Mouse (Mus musculus): ENCODE measurements around the gene Eogt. TPM values are rescaled to one million over a fixed set of nuclear protein-coding genes. Genes with fewer than 3 reads are reported as not detected.
A peak's percentile ranks its signal among the peaks of the same experiment; 100 is the strongest.

The Eogt gene
- 10 to 100 TPM; 15.5 to 21.2 TPM for total RNA-seq (2021)

DNA sequence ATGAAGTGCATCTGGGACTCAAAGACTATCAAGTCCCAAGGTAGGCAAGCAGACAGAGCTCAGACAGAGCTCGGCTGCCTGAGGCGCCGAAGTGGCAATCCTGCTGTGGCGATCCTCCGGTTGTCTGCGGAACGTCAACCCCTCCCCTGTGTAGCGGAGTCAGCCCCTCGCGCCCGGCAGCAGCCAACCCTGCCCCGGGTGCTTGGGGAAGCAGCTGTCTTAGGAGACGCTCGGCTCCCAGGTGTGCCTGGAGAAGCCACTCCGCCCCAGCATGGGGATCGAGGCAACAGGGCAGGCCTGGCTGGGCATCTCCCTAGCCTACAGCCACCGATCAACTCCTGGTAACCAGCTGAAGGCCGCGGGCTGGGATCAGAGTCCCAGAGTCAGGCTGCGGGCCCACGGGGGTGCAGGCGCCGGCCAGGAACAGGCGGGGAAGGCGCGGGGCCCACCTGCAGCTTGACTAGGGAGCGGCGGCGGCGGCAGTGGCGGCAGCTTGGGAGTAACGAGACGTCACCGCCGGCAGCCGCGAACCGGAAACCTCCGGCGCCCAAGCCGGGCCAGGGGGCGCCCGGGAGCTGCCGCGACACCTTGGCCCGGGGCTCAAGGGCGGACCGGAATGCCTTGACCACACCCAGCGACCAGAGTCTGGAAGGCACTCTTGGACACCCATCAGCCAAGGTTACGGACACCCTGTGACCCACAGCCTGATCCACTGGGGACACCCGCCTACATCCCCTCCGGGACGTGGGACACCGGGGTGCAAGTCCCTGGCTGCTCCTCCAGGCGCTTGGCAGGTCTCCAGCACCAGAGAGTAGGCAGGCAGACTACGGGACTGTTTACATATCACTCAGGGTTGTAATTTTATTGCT, at the start of gene Eogt:
TSS of gene Eogt (minus strand) at position 800 of the 869 bp plus-strand sequence.
- DNase-seq: peak; percentile 82

DNA sequence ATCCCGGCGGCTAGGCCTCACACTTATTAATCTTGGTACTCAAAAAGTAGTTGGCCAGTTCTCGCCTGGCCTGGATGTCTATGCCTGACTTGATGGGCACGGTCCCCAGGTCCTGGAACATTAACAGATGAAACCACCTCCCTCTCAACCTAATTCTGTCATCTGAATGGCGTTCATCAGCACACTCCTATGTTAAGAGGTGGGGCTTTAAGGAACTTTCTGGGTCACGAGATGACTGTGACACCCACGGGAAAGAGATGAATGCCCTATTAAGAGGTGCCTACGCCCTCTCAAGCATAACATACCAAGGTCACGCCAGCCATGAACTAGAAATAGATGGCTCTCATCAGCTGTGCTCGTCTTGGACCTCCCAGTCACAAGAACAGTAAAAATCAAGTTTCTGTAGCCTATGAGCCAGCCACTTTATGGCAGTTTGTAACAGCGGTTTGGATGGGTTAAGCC, 30.4 kb upstream of the Eogt start:
- DNase-seq: peak; percentile 12

DNA sequence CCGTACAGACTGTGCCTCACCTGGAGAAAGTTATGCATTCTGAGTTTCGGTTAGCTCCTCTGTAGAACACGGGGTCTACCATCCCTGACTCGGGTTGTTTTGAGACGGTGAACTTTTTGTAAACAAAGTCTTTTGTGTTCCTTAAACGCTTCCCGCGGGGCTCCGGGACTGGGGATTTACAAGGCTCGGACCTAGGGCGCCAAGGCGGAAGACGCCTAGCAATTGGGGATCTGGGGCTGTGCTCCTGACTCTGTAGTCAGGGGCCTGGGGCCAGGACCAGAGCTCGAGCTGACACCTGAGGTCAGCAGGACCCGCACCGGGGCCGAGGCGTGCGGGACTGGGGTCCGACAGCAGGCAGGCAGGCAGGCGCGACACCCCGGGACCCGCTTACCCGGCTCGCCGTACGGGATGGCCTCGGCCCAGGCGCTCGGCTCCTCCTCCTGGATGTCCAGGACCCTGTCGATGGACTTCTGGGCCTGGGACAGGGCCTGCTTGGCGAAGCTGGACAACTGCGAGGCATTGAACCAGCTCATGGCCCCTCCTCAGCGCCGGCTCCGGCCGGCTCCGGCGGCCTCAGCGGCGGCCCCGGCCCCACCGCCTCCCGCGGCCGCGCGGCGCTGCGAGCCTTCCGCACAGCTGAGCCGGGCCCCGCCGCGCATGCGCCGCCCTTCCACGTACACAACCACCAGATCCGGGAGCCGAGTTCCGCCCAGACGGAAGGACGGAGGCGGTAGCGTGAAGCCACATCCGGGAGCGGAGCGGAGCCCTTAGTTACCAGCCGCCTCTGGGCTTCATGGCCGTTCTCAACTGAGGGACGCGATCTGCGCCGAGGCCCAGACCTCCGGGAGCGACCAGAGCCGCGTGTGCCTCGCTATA, 29.7 kb upstream of the Eogt start, which contains the start of gene Tmf1:
TSS of gene Tmf1 (minus strand) at position 632 of the 876 bp plus-strand sequence.
- DNase-seq: peak; percentile 95

DNA sequence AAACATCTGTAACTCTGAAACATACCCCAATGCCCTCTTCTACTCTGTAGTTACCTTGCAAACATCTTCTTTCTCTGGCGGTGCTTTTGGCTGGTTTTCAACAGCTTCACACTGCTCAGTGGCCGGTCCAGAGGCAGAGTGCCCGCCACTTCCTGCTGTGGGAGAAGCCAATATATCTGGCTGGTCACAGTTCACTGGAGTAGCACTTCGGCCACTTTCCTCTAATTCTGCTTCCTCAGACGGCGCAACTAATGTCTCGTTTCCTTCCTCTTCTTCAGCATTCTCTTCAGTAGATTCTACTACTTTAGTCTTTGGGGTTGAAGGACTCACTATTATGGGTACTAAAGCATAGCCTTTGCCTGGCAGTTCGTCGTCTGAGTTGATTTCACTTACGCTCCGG, 26.7 kb upstream of the Eogt start:
- DNase-seq: no peak

DNA sequence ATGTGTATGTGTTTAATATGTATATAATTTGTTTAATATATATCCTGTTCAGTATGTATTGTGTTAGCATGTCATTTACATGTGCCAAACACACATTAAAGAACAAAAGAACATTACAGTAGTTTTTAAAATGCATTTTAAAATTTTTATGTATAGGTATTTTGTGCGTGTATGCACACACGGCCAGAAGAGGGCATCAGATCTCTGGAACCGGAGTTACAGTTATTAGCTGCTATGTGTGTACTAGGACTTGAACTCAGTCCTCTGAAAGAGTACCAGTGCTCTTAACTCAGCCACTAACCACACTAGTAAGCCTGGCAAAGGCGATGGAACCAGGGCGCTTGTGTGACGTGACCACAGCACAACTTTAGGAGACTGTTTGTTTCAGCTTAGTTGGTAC, 1.2 kb upstream of the Eogt start:
- no peak for DNase-seq

DNA sequence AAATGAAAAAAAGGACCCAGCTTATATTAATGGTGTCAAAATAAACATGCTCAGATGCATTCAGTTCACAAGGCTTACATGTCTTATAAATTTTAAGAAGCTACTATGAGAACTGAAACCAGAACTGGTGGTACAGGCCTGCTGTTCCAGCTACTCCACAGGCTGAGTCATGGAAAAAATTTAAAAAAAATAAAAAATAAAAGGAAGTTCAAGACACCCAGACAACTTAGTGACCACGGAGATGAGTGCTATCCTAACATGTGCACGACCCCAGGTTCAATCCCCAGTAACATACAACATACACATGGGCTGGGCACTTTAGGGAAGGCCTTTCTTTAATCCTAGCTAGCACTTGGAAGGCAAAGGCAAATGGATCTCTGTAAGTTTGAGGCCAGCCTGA, 739 bp upstream of the Eogt start:
- no peak for DNase-seq

DNA sequence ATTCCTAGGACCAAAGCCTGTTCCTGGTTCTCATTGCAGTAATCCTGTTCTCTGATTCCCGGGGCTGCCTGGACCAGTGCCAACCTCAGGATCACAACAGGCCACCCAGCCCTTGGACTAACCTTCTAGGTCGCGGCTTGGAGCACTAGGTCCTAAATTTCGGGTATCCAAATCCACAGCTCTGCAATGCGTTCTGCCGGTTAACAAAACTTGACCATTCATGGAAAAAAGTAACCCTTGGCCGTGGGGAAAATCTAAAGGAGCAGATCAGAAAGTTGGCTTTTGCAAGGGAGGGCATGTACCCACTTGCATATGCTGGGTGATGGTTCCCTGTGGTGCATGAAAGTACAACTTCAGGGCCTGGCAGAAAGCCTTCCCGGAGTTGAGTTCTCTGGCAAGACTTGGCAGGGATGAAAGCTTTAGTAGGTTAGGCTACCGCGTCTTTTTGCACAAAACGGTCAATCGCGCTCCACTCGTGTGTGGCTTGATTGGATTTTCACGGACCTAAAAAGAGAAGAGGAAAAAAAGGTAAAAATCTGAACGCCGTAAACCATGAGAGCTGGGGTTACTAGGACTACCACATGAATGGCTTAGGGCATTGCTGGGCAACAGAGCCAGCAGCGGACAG, 1.1 kb downstream of the Eogt start:
- DNase-seq: peak; percentile 76

DNA sequence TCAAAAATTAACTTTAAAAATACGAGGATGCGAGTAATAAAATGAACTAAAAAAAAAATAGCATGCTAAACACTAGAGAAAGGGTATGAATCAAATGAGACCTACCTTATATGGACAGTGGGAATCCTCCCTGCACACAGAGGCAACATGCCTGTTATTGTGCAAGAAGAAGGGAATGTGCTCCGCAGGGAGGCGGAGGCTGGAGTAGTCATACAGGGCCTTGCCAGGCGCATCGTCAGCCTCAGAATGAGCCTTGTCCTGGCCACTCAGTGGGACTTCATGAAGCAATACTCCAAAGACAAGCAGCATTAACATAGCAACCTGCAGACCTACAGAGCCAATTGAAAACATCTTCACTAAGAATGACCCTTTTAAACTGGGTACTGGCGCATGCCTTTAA, 3.8 kb downstream of the Eogt start:
- peak; percentile 22 for DNase-seq

DNA sequence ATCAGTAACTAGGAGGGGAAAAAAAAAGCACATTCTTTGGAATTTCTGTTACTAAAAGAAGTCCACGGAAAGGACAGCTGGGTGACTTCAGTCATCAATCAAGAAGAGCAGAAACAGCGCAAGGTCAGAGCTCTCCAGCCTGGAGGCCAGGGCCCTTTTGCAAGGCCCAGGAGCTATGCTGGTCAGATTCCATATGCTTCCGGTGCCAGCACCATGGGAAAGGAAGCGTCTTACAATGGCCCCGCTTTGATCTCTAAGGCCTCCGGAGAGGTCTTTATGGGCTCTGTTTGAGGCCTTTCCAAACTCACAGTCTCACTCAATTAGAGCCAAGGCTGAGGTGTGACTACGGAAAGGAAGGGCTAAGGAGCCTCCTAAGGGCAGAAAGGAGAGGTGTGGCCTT, 4.6 kb downstream of the Eogt start:
- DNase-seq: peak; percentile 27

DNA sequence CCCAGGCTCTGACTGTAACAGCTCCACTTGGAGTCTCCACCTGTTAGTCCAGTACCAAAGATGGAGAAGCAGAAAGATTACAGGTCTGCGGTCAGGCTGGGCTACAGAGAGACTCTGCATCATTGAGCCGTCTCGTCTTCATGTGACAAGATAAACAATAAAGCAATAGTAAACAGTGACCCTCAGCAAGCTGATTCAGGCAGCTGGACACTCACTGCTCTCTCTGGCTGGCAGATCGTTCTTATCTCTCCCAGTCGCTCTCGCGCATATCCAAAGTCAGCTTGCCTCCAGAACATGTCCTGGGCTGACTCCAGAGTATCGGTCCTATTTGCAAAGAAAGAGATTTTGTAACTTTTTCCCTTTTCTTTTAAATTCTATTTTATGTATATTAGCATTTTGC, 6.4 kb downstream of the Eogt start:
- DNase-seq: no peak

DNA sequence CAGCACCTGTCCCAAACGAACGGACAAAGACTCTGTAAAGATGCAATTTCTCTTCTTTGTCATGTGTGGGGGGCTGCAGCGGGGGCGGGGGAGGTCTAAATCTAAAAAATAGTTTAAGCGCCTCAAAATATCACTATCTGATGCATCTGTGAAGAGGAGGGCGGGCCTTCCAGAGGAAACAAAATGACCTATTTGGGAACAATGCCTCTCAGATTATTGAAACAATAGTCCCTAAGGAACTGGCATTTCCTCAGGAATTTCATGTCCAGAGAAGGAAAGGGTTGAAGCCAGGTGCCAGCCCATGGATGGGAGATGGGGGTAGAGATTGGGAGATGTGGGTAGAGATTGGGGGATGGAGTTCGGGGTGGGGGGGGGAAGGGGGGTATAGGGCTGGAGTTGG, 7.2 kb downstream of the Eogt start:
- no peak for DNase-seq

DNA sequence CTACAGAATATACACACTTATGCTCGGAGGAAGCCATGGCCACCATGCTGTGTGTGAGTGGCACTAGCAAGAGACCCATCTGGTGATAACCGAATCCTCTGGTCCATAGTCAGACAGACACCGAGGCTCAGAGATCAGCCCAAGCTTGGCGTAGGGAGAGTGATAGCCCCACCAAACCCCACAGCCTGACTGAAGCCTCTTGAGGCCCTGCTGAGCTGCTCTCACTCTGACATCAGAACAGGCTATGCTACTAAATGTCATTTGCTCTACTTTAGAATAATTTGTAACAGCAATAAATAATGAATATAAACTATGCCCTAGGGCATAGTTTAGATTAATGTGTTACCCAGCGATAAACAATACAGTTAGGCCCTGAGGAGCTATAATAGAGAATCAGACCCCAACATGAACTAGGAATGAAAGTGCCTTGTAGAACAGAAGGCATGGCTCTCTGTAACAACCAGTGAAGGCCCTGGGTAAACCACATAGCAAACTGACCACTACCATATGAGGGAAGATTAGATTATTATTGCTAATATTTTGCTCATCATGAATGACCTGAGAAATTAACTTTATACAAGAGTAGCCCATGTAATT, 16.2 kb downstream of the Eogt start:
- no peak for DNase-seq

DNA sequence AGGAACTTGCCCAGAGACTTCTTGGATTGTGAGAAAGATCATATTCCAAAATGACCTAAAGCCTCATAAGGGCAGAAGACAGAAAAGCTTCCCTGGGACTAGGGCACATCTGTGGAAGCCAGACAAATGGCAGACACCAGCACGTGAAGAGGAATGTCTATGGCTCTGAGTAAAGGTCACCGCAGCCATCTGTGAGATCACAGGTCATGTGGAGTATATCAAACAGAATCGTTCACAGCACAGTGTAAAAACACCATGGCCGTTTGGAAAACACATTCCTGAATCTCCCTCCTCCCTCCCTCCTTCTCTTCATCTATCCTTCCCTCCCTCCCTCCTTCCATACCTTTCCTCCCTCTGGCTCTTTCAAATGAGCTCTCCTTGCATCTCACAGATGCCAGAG, 17.2 kb downstream of the Eogt start:
- no peak for DNase-seq

DNA sequence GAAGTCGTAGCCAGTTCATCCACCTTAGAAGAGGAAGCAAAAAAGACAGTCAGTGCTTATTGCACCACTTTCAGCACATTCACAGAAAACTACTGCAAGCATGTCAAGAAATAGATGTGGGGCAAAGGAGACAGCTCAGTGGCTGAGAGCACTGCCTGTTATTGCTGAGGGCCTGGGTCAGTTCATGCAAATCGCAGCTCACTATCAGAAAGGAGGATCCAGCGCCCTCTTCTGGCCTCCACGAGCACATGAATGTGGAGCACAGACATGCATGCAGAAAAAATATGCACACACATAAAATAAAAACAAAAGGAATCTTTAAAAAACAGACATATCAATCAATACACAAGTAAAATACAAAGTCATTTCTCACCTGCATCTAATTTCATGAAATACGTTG, 18.0 kb downstream of the Eogt start:
- no peak for DNase-seq

DNA sequence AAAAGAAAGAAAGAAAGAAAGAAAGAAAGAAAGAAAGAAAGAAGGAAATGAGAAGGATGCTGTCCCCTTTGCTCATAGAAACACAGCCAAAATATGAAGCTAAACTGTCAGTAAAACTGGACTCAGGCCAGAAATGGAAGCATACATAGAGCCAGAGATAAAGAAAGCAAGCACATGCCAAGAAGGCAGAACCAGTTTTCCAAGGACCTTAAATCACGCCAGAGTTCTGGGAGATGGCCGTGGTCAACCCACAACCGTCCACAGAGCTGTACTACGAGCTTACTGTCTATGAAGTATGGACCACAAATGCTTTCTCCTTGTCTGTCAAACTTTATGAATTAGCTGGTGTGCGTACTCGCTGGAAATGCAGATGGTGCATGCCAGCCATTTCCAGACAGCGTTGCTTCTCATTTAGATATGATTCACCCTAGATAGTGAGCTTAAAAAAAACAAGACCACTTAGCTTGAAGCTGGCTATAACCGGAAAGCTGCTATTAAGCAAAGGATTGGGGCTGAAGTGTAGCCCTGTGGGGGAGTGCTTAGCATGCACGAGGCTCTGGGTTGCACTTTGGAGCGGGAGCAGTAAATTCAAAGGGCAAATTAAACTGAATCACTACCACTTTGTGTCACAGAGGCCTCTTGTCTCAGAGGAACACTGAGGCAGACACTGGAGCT, 24.5 kb downstream of the Eogt start:
- DNase-seq: no peak

DNA sequence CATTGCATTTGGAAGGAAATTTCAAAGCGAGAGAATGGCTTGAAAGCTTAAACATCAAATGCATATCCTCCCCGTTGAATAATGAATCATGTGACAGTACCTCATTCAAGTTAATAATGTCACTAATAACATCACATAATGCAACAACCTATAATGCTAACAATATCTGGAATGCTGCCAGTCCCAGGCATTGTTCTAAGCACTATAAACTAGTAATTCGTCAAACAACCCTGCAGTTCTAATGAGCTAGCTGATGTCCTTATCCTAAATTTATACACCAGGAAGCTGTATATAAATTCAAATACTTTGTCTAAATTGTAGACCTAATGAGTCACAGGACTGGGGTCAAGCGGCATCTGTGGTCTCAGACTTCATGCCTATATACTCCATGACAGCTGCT, 28.1 kb downstream of the Eogt start:
- DNase-seq: no peak

DNA sequence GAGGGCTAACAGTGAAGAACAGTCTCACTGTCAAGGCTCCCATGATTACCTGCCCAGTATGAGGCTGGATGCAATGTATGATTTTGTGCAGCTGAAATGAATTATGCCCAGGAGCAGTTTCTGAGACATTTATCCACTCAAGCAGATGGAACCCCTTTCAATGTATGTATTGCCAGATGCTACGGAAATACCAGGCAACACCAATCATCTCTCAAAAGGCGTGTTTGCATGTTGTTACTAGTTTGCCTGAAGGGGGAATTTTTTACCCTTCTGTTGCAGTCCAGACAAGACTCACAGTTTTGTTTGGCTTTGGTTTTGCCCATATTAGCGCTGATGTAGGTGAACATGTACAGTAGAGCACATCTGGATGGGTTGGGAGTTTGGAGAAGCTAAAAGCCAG, 30.7 kb downstream of the Eogt start:
- DNase-seq: no peak

DNA sequence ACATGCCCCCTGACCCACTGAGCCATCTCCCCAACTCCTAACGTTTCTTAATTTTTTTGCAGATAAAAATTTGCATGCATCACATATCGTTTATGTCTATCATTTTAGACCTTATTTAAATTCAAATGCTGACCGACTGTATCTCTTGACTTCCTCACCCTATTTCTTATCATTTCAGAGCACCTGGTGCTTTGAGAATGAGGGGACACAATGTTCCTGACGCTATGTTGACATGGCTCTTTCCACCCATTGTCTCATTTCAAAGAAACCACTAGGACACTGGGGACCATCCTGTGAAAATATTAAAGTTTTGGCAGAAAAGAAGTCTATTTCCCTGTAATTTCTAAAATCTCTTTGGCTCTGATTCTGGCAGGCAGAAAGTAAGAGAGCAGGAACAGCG, 32.1 kb downstream of the Eogt start:
- DNase-seq: no peak

DNA sequence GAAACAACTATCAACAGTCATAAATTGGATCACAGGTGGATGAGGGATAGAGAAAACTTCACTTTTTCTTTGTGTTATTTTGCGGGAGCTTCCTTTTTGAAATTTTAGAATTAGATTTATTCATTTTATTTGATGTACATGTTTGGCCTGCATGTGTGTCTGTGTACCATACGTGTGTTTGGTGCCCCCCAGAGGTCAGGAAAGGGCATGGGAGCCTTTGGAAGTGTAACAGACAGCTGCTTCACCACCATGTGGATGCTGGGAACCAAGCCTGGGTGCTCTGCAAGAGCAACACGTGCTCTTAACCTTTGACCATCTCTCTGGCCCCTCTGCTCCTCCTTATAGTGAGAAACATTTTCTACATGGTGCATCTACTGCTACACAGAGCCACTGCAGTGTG, 34.2 kb downstream of the Eogt start:
- DNase-seq: no peak

DNA sequence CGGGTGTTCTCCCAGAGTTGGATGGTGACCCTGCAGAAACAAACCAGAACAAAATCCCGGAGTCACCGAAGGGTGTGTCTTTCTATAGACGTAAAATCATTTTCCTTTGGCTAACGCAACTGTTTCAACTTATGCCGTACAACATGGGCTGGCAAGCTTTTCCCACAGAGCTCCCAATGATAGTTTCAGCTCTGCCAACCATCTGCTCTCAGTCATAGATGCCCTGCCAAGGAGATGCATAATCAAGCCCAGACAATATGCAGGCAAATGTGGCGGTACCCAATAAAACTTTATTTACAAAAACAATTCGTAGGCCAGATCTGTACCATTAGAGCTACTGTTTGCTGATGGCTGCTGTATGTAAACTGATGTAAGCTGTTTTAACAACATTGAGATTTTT, 36.8 kb downstream of the Eogt start:
- DNase-seq: no peak

DNA sequence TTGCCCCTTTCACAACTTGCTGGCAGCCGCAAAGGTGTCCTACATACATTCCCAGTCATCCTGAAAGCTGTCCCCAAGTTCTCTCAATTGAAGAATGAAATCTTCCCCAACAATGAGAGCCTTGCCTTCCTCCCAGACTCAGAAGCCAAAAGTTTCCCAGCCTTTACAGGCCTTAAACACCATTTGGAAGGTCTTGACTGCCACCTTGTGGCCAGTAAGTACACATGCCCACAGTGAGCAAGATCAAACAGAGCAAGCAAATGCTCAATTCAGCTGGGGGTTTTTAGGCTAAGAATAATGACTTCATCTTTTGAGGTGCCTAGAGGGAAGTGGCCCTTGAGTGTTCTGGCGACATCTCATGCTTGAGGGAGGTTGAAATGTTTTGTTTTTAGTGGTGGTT, 42.2 kb downstream of the Eogt start:
- DNase-seq: peak; percentile 51

DNA sequence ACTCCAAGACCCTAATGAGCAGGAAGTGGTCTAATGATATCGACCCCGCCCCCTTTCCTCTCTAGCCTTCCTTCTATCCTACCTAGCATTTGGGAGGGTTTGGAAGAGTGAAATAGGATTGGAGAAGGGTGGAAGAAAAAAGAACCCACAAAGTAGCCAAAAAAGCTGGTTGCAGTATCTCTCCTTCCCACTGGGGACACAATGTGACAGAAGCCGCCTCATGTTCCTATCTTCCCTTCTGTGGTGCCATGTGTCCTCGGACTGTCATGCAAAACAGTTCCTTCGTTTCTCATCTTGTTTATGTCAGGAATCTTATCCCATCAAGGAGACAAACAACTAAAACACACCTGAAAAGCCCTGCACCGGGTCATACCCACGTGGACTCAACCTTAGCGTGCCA, 42.9 kb downstream of the Eogt start:
- no peak for DNase-seq

All from heart, postnatal 4 days (tissue).